Mouse (Mus musculus) cerebellum, postnatal 14 days (tissue): Measurements from ENCODE around the gene Upk1a.

Experiments
- DNase-seq, 2 experiments: peaks; one replicate each; pipeline ENCODE4 v3.0.0; 2021; ENCODE audit warnings: mixed read lengths in 2 of 2

Upk1a gene

GRCm38 (mm10) chr7:30612654-30613402 is at the start of gene Upk1a:
Upk1a (minus strand) TSS chr7:30612847.
- no peak for DNase-seq

- peak; percentile 98 to 99 for DNase-seq
Measured at GRCm38 (mm10) chr7:30649591-30650540, 37.2 kb upstream of the Upk1a start, which contains the start of gene Rbm42. Rbm42 (minus strand) TSS chr7:30650317.

GRCm38 (mm10) chr7:30639083-30639482 is 26.4 kb upstream of the Upk1a start:
- no peak for DNase-seq

DNA sequence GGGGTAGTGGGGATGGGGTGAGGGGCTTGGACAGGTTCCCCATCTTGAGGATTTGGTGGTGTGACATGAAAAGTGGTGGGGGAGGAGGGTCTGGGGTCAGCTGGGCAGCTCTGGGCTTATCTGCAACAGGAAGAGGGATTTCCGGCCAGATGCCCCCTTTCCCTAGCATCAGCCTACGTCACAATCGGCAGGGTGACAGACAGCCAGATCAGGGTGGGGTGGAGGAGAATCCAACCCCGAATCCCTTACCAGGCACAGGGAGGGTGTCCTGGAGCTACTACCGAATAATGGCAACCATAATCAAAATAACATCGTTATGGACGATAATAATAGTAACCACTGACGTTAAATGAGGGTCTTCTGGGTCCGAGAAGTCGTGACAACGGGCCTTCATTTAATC is 23.7 kb upstream of the Upk1a start:
- DNase-seq: no peak

GRCm38 (mm10) chr7:30635752-30636151 is 23.1 kb upstream of the Upk1a start, which contains the start of gene Etv2:
Etv2 (minus strand) TSS chr7:30635852.
- no peak for DNase-seq

GRCm38 (mm10) chr7:30634621-30635020 is 22.0 kb upstream of the Upk1a start:
- peak; percentile 50 to 81 for DNase-seq

DNA sequence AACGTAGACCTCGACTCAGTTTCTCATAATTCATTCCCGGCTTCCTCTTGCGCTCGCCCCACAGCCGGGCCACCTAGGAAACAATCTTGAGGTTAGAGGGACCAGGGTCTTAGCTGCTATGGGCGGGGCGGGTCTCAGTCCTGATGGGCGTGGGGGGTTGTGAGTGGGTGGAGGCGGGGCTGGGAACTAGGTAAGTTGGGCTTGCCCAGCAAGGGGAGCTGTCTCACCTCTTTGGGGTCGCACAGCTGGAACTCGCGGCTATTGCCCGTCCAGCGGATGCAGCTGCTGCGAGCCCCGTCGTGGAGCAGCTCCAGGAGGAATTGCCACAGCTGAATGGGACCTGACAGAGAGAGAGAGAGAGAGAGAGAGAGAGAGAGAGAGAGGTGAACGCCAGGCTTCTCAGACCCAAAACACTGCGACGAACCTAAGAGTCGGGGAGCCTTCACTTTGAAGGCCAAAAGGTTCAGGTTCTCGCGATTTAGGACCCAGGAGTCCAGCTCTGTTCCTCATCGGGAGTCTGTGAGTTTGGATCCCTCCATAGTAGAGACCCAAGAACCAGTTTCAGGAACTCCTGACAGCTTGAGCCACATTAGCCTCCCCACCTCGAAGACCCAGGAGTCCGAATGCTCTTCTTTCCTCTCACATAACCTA is 21.2 kb upstream of the Upk1a start:
- DNase-seq: no peak

GRCm38 (mm10) chr7:30629013-30629412 is 16.4 kb upstream of the Upk1a start:
- no peak for DNase-seq

- DNase-seq: no peak
Measured at GRCm38 (mm10) chr7:30626647-30627046, 14.0 kb upstream of the Upk1a start.

DNA sequence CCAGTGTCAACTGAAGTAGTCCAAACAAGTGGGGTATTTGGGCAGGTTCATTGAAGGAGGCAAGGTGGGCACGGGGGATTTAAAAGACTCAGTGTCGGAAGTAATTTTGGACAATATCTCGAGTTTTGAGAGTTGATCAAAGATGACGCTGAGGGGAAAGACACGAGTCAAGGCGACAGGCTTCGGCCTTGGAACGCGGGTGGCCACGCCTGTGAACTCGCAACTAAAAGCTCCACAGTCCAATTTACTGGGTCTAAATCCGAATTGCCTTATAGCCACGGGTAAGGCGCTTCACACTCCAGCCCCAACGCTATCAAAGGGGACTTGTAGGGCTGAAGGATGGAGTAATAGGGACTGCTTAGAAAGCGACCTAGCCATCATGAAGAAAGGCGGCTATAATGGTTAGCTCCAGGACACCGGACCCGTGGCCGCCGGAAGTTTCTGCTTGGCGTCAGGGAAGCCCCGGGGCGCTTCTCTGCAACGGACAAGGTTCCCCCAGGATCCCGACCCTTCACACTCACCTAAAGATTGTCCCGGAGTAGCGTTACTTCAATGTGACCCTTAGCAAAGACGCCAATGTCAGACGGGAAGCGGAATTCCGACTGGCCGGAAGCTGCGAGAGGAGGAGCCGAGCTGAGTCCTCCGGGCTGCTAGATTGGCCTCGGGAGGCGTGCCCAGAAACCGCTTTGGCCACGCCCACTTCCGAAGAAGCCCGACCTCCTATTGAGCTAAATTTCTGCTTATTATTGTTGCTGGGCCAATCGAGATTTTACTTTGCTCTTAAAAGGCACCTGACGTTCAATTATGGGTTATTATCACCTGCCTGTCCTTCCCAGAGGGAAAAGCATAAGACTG is 13.1 kb upstream of the Upk1a start, which contains the start of gene Cox6b1:
Gene Cox6b1, minus strand, starts transcription at position 622 of the 855 bp plus-strand sequence.
- DNase-seq: peak; percentile 89 to 91

GRCm38 (mm10) chr7:30619202-30619601 is 6.6 kb upstream of the Upk1a start:
- peak; percentile 39 to 70 for DNase-seq

GRCm38 (mm10) chr7:30618658-30619057 is 6.0 kb upstream of the Upk1a start:
- DNase-seq: no peak

DNA sequence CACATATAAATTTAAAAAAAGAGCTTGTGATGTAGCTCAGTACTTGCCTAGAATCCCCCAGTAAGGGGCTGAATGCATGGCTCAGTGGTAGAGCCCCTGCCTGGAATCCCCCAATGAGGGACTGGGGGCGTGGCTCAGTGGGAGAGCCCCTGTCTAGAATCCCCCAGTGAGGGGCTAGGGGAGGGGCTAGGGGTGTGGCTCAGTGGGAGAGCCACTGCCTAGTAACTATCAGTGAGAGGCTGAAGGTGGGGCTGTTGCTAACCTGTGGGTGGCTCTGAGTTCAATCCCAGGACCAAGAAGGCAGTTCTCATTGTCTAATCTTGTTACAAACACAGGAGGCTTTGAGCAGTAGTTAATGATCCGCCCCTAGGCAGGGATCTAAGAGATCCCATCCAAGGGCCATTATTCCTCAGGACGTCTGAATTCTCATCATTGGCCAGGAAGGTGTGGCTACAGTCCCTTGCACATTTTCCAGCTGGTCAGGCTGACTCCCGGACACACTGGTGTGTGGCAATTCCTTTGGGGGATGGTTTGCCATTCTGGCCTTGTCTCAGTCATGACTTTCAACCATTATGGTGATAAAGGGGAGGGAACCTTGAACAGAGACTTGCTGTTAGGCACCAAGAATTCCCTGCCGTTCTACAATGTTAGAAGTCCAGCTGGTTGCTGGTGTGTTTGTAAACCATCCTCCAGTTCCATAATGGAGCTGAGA is 2.6 kb upstream of the Upk1a start:
- DNase-seq: no peak

- DNase-seq: no peak
Measured at GRCm38 (mm10) chr7:30614454-30614853, 1.8 kb upstream of the Upk1a start.

DNA sequence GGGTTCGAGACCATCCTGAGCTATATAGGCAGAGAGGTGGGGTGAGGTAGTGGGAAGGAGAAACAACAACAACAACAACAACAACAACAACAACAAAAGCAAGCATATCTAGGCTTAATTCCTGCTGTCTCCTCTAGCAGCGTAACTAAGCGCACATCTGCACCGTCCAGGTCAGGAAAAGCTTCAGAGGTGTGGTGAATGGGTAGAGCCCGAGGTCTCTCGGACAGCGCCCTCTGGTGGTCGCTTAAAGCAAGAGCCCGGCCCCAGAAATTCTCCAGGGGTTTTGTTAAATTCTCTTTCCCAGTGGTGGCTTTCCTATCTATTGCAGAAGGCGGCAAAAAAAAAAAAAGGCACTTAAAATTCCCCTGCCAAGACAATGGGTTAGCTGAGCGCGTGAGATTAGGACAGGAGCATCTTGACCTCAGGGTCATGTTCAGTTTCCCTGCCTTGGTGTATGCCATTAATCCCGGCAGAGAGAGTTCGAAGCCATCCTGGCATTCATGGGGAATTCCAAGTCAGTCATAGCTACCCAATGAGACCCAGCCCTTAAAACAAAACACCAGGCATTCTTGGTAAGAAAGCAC is 974 bp upstream of the Upk1a start:
- DNase-seq: peak; percentile 73 to 83

DNA sequence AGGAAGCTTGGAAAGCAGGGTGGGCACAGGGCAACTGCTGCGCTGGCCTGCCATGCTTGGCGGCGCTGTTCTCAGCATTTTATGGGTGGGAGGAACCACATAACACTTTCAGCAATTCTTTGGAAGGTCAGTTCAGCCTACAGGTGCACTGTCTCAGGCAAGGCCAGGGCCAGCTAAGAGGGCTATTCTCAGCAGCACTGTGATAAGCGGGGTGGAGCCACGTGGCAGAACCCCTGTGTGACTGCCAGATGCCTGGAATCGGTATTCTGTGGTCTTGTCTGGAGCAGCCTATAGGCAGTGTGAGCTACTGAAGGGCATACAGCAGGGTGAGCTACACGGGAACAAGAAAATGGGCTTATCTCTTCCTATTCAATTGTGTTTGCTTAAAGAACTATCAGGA is 2.6 kb downstream of the Upk1a start:
- no peak for DNase-seq

DNA sequence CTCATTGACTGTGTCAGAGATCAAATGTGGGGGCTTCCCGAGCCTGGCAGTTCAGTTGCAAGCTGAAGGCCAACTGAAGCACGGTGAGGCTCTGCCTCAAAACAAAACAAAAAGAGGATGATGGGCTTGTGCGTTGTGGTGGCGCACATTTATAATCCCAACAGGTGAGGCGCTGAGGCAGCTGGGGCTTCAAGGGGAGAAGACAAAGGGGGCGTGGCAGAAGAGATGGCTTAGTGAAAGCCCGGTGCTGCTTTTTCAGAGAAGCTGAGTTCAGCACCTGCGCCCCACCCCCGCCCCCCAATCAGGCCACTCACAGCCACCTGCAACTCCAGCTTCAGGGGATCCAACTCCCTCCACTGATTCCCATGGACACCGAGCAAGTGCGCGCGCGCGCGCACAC is 4.2 kb downstream of the Upk1a start:
- DNase-seq: no peak

DNA sequence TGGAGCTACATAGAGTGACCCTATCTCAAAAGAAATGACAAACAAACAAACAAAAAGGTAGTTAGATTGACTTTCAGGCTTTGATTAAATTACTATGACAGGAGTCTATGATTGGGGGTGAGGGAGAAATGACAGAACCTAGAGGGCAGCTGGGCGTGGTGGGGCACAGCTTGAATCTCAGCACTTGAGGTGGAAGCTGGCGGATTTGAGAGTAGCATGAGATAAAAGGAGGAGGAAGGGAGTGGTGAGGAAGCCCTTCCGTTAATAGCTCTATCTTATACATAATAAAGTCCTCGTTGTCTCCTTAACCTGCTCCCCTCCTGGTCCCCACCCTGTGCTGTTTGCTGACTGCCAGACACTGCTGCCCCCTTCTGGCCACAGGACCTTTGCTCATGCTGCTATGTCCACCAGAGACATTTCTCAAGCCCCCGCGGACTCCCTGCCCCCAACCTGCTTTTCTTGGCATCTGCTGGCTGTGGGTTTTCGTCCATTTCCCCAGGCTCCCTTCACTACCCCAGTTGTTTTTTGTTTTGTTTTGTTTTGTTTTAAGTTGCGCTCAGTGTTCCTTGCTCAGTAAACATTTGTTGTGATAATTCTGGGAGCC is 4.8 kb downstream of the Upk1a start:
- DNase-seq: peak; percentile 73 to 83

DNA sequence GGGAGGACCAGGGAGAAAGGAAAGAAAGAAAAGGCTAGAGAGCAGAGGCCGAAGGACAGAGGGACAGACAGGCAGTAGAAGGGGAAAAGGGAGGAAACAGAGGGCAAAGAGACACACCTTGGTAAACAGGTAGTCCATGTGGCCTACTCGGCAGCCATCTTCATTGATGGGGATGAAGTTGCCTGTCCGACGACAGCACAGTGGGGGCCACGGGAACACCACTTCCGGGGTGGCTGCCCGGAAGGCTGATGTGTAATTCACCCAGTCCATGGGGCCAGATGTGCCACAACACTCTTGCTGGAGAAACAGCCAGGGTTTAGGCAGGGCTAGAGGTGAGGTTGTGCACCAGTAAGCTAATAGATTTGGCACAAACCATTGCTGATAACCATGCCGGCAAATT is 7.7 kb downstream of the Upk1a start:
- no peak for DNase-seq

- no peak for DNase-seq
Measured at GRCm38 (mm10) chr7:30604424-30604823, 8.2 kb downstream of the Upk1a start.

- no peak for DNase-seq
Measured at GRCm38 (mm10) chr7:30602583-30602982, 10.1 kb downstream of the Upk1a start.
